Mouse (Mus musculus): Measurements from ENCODE around the gene Rab38.

Gene Rab38

GRCm38 (mm10) chr7:88429786-88430691 is at the start of gene Rab38:
Rab38 (plus strand) TSS chr7:88430273.
- DNase-seq (ENCODE audit: low spot score in 2 of 2): peak; percentile 2 to 5

- no peak for DNase-seq (ENCODE audit: low spot score in 2 of 2)
Measured at GRCm38 (mm10) chr7:88394568-88394967, 35.5 kb upstream of the Rab38 start.

GRCm38 (mm10) chr7:88395745-88396144 is 34.3 kb upstream of the Rab38 start:
- DNase-seq (ENCODE audit: low spot score in 2 of 2): no peak

- DNase-seq (ENCODE audit: low spot score in 2 of 2): no peak
Measured at GRCm38 (mm10) chr7:88405311-88405710, 24.8 kb upstream of the Rab38 start.

GRCm38 (mm10) chr7:88406466-88406865 is 23.6 kb upstream of the Rab38 start:
- DNase-seq (ENCODE audit: low spot score in 2 of 2): no peak

GRCm38 (mm10) chr7:88421821-88422220 is 8.3 kb upstream of the Rab38 start:
- no peak for DNase-seq (ENCODE audit: low spot score in 2 of 2)

DNA sequence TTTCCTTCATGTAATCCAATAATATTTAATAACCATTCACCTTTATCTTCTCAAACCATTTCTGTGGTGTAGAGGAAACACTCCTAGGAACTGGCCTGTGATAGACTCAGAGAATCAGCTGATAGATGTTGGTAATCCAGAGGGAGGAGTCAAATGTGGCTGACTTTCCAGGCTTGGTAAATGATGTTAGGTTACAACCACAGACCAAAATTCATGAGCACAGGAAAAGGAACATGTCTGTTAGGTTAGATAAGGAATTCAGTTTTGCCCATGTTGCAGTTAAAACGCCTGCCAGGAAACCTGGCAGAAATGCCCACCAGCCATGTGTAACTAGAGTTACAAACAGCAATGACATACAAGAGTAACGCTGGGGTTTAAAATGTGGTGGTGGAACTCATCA is 6.2 kb upstream of the Rab38 start:
- no peak for DNase-seq (ENCODE audit: low spot score in 2 of 2)

DNA sequence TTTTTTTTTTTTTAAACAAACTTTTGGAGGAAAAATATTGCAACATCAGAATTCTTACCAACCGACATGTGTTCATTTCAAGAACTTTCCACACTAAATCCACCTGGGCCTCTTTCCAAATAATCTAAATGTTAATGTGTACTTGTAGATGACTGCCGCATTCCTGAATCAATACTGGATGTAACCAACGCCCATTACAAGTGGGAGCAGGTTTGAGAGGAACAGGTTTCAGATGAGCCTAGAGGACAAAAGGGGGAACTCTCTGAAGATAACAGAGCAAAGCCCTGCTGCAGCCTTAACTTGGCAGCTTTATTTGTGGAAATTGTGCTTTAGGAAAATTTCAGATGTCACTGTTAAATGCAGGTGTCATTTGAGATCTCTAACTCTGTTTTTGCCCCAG is 4.3 kb upstream of the Rab38 start:
- DNase-seq (ENCODE audit: low spot score in 2 of 2): no peak

GRCm38 (mm10) chr7:88427484-88427883 is 2.6 kb upstream of the Rab38 start:
- no peak for DNase-seq (ENCODE audit: low spot score in 2 of 2)

- DNase-seq (ENCODE audit: low spot score in 2 of 2): no peak
Measured at GRCm38 (mm10) chr7:88430692-88431084, 615 bp downstream of the Rab38 start.

- DNase-seq (ENCODE audit: low spot score in 2 of 2): no peak
Measured at GRCm38 (mm10) chr7:88440301-88440700, 10.2 kb downstream of the Rab38 start.

GRCm38 (mm10) chr7:88442649-88443048 is 12.6 kb downstream of the Rab38 start:
- no peak for DNase-seq (ENCODE audit: low spot score in 2 of 2)

- no peak for DNase-seq (ENCODE audit: low spot score in 2 of 2)
Measured at GRCm38 (mm10) chr7:88443435-88443834, 13.4 kb downstream of the Rab38 start.

DNA sequence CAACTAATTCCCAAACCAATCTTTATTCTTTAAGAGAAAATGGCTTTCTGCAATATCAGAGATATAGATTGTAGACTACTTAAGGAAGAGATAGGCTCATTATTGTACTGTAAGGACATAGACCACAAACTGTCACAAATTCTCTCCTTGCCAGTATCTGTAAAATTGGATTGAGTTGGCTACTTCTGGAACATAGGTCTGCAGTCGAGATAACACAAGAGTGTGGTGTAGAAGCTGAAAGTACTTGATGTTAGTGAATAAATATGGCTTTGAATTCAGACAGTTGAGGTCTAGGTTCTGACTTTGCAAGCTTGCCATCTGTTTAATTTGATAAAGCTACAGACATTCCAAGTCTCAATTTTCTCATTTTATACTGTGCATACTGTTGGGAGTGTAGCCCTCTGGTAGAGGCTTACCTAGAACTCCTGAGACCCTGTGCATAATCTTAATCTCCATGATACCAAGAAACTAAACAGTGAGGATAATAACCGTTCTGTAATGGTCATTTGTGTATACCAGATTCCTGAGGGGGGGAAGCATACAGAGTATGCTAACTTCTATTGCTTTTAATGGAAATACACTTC is 15.3 kb downstream of the Rab38 start:
- no peak for DNase-seq (ENCODE audit: low spot score in 2 of 2)

- no peak for DNase-seq (ENCODE audit: low spot score in 2 of 2)
Measured at GRCm38 (mm10) chr7:88453234-88453633, 23.2 kb downstream of the Rab38 start.

DNA sequence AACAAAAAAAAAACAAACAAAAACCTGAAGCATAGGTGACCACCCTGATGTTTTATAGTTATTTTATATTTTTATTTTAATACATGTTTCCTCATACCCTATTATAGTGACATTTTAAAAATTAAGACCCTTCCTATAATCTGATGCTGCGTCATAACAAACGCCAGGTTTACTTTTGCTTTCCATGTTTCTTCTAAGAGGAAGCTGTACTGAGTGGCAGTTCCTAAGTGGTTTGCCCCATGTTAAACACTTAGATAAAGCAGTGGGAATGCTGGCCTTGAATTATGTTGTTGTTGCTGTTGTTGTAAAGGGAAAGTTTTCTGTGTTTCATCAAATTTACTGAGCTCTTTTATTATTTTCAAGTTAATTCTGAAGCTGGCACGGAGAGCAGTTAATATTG is 27.8 kb downstream of the Rab38 start:
- DNase-seq (ENCODE audit: low spot score in 2 of 2): no peak

- no peak for DNase-seq (ENCODE audit: low spot score in 2 of 2)
Measured at GRCm38 (mm10) chr7:88467754-88468153, 37.7 kb downstream of the Rab38 start.

- no peak for DNase-seq (ENCODE audit: low spot score in 2 of 2)
Measured at GRCm38 (mm10) chr7:88482110-88482619, 52.1 kb downstream of the Rab38 start.

DNA sequence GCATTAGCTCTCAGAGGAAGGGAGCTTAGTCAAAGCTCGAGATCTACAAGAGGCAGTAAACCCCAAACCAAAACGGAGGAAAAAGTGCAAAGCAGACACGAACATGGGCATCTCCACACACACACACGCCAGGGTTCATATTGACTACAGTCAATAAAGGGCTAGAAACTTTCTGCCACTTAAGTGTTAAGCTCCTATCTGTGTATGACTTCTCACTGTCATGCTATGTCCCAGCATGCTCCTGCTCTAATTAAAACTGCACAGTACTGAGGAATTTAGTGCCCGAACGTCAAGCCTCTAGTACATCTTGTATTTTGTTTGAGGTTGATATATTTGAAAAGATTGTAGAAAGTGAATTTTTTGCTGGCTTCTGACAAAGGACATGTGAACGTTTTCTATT is 52.6 kb downstream of the Rab38 start:
- no peak for DNase-seq (ENCODE audit: low spot score in 2 of 2)

GRCm38 (mm10) chr7:88491020-88491419 is 60.9 kb downstream of the Rab38 start:
- no peak for DNase-seq (ENCODE audit: low spot score in 2 of 2)

DNA sequence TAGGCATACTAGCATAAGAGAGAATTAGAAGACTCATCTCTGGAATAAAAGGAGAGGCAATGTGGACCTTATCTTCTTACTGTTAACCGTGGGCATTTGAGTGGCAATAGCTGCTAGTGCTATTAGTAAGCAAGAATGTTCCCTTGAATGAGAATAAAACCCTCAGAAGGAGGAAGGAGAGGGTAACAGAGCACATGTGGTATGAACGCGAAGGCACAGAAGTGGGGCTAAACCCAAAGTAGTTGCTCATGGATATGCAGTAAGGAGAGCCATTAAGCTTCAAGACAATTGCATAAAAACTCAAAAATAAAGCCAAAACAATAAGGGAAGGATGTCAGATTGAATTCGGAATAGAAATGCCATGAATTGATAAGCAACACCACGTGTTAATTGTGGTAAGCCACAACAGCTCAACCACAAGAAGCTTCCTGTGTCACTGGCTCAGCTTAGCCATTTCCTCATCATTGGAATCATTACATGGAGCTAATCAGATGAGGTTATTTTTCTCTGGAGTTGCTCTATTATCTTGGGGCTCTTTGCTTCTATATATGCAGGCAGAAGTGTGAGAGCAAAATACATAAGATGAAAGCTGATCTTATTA is 72.2 kb downstream of the Rab38 start:
- no peak for DNase-seq (ENCODE audit: low spot score in 2 of 2)

GRCm38 (mm10) chr7:88509748-88510147 is 79.7 kb downstream of the Rab38 start:
- DNase-seq (ENCODE audit: low spot score in 2 of 2): no peak

DNA sequence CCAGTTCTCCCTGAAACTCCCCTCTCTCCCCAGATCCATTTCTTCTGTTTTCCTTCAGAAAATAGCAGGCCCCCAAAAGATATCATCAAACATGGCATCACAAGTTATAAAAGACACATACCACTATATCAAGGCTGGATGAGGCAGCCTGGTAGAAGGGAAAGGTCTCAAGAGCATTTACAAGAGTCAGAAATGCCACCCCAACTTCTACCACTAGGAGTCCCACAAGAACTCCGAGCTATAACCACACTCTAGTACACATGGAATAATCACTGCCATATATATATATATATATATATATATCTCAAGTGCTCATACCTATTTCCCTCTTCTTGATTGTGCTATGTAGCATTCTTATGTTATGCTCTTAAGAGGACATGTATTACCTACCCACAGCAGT is 92.4 kb downstream of the Rab38 start:
- no peak for DNase-seq (ENCODE audit: low spot score in 2 of 2)

Data from frontal cortex, postnatal 25 days (tissue).